Mouse (Mus musculus): ENCODE measurements around the gene Dcst1. TPM values are rescaled to one million over a fixed set of nuclear protein-coding genes. Genes with fewer than 3 reads are reported as not detected.

Dcst1 gene
- polyA plus RNA-seq, 1 experiment from 2014 or later, result 0.23 TPM

DNA sequence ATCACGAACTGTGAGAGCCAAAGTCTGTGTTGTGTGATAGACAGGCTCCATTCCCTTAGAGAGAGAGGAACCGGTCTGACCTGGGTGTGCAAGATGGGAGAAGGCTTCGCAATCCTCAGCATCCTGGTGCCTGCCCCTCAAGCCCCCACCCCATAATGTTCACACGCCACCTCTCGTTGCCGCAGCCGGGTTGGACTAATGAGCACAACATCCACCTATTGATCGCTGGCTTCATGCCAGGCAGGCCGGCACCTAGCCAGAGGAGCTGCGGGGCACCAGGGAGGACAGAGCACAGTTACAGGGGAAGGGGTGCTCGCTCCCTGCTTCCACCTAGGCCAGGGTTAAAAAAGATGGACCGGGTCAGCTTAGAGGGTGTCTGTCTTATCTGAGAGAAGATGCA is 32.6 kb downstream of the Dcst1 start:
- Histone ChIP-seq H3K4me1 (ENCODE audit: control insufficient read depth, insufficient read depth, low read length) (peaks cover 38% of the 10 kb centered on the region), H3K27me3 (ENCODE audit: control insufficient read depth, insufficient read depth, low read length) (peaks cover 14% of the 10 kb centered on the region; the same call in 1 of the 2 replicates), H3K9me3 (ENCODE audit: control insufficient read depth, low read length) (no peaks in the 10 kb centered on the region), H3K9ac (ENCODE audit: low read length) (0 out of 2 replicates have a peak overlapping the region, but pooled peaks have one; percentile 12), H3K27ac (ENCODE audit: low read depth, low read length) (peak overlapping the region; percentile 25; the same call in 1 of the 2 replicates), H3K4me3 (ENCODE audit: low read depth, low read length) (no peak overlapping the region), H3K36me3 (ENCODE audit: control insufficient read depth, insufficient read depth, low read length) (no peaks in the 10 kb centered on the region), H3K4me2 (no peak overlapping the region)
- whole genome bisulfite sequencing, result 41% methylated on average over 12 of the region's 12 CpGs
- peak; percentile 88 for DNase-seq (ENCODE audit: low spot score, missing footprints)
- ATAC-seq (ENCODE audit: low FRiP score), result no peak

GRCm38 (mm10) chr3:89332013-89332412 is 33.0 kb downstream of the Dcst1 start:
- H3K4me1 ChIP-seq (ENCODE audit: control insufficient read depth, insufficient read depth, low read length), result peaks cover 36% of the 10 kb centered on the region
- no peaks in the 10 kb centered on the region for H3K36me3 ChIP-seq (ENCODE audit: control insufficient read depth, insufficient read depth, low read length)
- WGBS, result 31% methylated on average over 10 of the region's 10 CpGs
- H3K27me3 ChIP-seq (ENCODE audit: control insufficient read depth, insufficient read depth, low read length), result peaks cover 14% of the 10 kb centered on the region; the same call in 1 of the 2 replicates
- H3K27ac ChIP-seq (ENCODE audit: low read depth, low read length), result no peak overlapping the region
- no peak for ATAC-seq (ENCODE audit: low FRiP score)
- DNase-seq (ENCODE audit: low spot score, missing footprints), result peak; percentile 83
- no peaks in the 10 kb centered on the region for H3K9me3 ChIP-seq (ENCODE audit: control insufficient read depth, low read length)
- H3K4me3 ChIP-seq (ENCODE audit: low read depth, low read length), result no peak overlapping the region
- no peak overlapping the region for H3K4me2 ChIP-seq
- 0 out of 2 replicates have a peak overlapping the region, but pooled peaks have one; percentile 12 for H3K9ac ChIP-seq (ENCODE audit: low read length)

DNA sequence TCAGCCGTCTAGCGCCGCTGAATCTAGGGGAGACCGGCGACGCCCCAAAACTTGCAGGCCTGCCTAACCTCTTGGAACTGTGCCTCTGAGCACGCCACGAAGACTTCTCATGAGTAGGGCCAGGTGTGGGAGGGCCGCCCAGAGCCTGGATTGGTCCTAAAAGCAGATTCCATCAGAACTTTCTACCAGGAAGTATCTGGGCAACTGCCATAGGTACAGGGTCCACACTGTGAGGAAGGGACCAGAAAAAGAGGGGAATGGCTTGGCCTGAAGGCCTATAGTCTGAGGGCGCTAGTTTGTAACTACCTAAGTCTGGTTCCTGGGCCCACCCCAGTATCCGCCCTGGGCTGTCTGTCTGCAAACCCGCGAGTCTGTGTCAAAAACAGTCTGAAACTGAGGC is 33.5 kb downstream of the Dcst1 start:
- H3K9ac ChIP-seq (ENCODE audit: low read length), result no peak overlapping the region
- H3K27ac ChIP-seq (ENCODE audit: low read depth, low read length), result no peak overlapping the region
- H3K36me3 ChIP-seq (ENCODE audit: control insufficient read depth, insufficient read depth, low read length), result no peaks in the 10 kb centered on the region
- ATAC-seq (ENCODE audit: low FRiP score) (no peak), DNase-seq (ENCODE audit: low spot score, missing footprints) (no peak)
- WGBS, result 69% methylated on average over 13 of the region's 13 CpGs
- H3K4me1 ChIP-seq (ENCODE audit: control insufficient read depth, insufficient read depth, low read length), result peaks cover 31% of the 10 kb centered on the region
- no peaks in the 10 kb centered on the region for H3K9me3 ChIP-seq (ENCODE audit: control insufficient read depth, low read length)
- H3K4me3 ChIP-seq (ENCODE audit: low read depth, low read length), result no peak overlapping the region
- H3K27me3 ChIP-seq (ENCODE audit: control insufficient read depth, insufficient read depth, low read length), result peaks cover 14% of the 10 kb centered on the region; the same call in 1 of the 2 replicates
- no peak overlapping the region; the same call in 1 of the 2 replicates for H3K4me2 ChIP-seq

DNA sequence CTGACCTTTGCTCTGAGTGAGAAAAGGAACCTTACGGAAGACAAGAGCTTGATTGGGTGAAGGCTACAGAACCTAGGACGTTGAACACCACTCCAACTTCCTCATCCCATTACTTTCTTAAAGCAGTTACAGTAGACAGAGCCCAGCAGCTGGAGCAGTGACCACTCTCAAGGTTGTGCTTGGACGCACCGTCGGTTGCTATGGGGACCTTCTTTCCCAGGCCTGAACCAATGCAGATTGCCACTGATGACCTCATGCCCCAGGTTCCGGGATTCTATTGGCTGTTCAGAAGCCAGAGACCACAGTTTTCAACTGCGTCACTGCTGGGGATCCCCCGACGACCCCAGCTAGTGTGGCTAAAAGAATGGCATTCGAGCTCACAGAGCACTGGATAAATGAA is 34.1 kb downstream of the Dcst1 start:
- peaks cover 14% of the 10 kb centered on the region; the same call in 1 of the 2 replicates for H3K27me3 ChIP-seq (ENCODE audit: control insufficient read depth, insufficient read depth, low read length)
- peak; percentile 47; the same call in 1 of the 2 replicates for ATAC-seq (ENCODE audit: low FRiP score)
- no peak for DNase-seq (ENCODE audit: low spot score, missing footprints)
- H3K9ac ChIP-seq (ENCODE audit: low read length), result no peak overlapping the region
- no peaks in the 10 kb centered on the region for H3K36me3 ChIP-seq (ENCODE audit: control insufficient read depth, insufficient read depth, low read length)
- no peak overlapping the region for H3K4me3 ChIP-seq (ENCODE audit: low read depth, low read length)
- H3K27ac ChIP-seq (ENCODE audit: low read depth, low read length), result no peak overlapping the region
- peaks cover 26% of the 10 kb centered on the region for H3K4me1 ChIP-seq (ENCODE audit: control insufficient read depth, insufficient read depth, low read length)
- H3K9me3 ChIP-seq (ENCODE audit: control insufficient read depth, low read length), result no peaks in the 10 kb centered on the region
- 16% methylated on average over 10 of the region's 10 CpGs for WGBS
- no peak overlapping the region for H3K4me2 ChIP-seq

DNA sequence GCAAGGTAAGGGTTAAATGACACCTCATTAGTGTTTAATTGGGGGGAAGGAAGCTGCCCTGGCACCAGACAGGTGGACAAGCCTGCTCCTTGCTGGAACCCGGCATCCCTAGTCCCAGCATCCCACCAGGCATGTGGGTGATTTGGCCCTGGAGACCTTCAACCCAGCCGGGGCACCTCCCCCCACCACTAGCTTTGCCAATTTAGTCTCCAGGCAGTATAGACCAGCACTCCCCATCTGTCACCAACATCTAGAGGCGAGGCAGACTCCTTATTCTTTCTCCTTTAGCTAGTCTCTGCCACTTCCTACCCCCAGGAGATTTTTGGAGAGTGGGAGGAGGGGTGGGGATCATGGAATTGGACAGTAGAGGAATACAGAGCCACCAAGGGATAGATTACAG is 34.7 kb downstream of the Dcst1 start:
- DNase-seq (ENCODE audit: low spot score, missing footprints) (peak; percentile 79), ATAC-seq (ENCODE audit: low FRiP score) (no peak)
- no peak overlapping the region for H3K4me3 ChIP-seq (ENCODE audit: low read depth, low read length)
- peaks cover 14% of the 10 kb centered on the region; the same call in 1 of the 2 replicates for H3K27me3 ChIP-seq (ENCODE audit: control insufficient read depth, insufficient read depth, low read length)
- no peak overlapping the region for H3K9ac ChIP-seq (ENCODE audit: low read length)
- H3K36me3 ChIP-seq (ENCODE audit: control insufficient read depth, insufficient read depth, low read length), result no peaks in the 10 kb centered on the region
- no peaks in the 10 kb centered on the region for H3K9me3 ChIP-seq (ENCODE audit: control insufficient read depth, low read length)
- H3K4me2 ChIP-seq, result no peak overlapping the region
- WGBS, result 71% methylated on average over 3 of the region's 3 CpGs
- H3K4me1 ChIP-seq (ENCODE audit: control insufficient read depth, insufficient read depth, low read length), result peaks cover 26% of the 10 kb centered on the region
- H3K27ac ChIP-seq (ENCODE audit: low read depth, low read length), result no peak overlapping the region

- Histone ChIP-seq H3K4me1 (ENCODE audit: control insufficient read depth, insufficient read depth, low read length) (peaks cover 26% of the 10 kb centered on the region), H3K27me3 (ENCODE audit: control insufficient read depth, insufficient read depth, low read length) (peaks cover 9% of the 10 kb centered on the region; the same call in 1 of the 2 replicates), H3K4me2 (no peak overlapping the region), H3K9ac (ENCODE audit: low read length) (no peak overlapping the region), H3K27ac (ENCODE audit: low read depth, low read length) (no peak overlapping the region), H3K36me3 (ENCODE audit: control insufficient read depth, insufficient read depth, low read length) (no peaks in the 10 kb centered on the region), H3K4me3 (ENCODE audit: low read depth, low read length) (no peak overlapping the region), H3K9me3 (ENCODE audit: control insufficient read depth, low read length) (no peaks in the 10 kb centered on the region)
- no peak for ATAC-seq (ENCODE audit: low FRiP score)
- WGBS, result 19% methylated on average over 4 of the region's 4 CpGs
- DNase-seq (ENCODE audit: low spot score, missing footprints), result no peak
Observed at GRCm38 (mm10) chr3:89328623-89329022, 36.4 kb downstream of the Dcst1 start.

- DNase-seq (ENCODE audit: low spot score, missing footprints), result no peak
- Histone ChIP-seq H3K9ac (ENCODE audit: low read length) (no peak overlapping the region), H3K4me1 (ENCODE audit: control insufficient read depth, insufficient read depth, low read length) (peaks cover 21% of the 10 kb centered on the region), H3K9me3 (ENCODE audit: control insufficient read depth, low read length) (no peaks in the 10 kb centered on the region), H3K4me3 (ENCODE audit: low read depth, low read length) (no peak overlapping the region), H3K27ac (ENCODE audit: low read depth, low read length) (no peak overlapping the region), H3K27me3 (ENCODE audit: control insufficient read depth, insufficient read depth, low read length) (peaks cover 16% of the 10 kb centered on the region), H3K4me2 (no peak overlapping the region), H3K36me3 (ENCODE audit: control insufficient read depth, insufficient read depth, low read length) (no peaks in the 10 kb centered on the region)
- no peak for ATAC-seq (ENCODE audit: low FRiP score)
- WGBS, result 55% methylated on average over 9 of the region's 9 CpGs
Observed at GRCm38 (mm10) chr3:89327371-89327870, 37.6 kb downstream of the Dcst1 start.

DNA sequence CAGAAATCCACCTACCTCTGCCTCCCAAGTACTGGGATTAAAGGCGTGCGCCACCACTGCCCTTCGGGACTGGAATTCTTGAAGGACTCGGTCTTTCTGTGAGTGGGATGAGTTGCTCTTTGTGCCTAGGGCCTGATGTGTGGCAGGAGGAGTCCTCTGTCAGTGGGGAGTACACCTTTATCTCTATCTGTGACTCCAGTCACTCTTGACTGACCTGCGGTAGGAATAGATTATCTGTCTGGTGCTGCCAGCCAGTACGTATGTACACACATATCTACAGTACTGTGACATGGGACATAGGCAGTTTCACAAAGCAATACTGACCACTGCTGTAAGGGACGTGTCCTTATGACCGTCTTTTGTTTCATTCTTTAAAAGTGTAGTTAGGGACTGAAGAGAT is 39.2 kb downstream of the Dcst1 start:
- H3K4me2 ChIP-seq, result no peak overlapping the region
- no peaks in the 10 kb centered on the region for H3K36me3 ChIP-seq (ENCODE audit: control insufficient read depth, insufficient read depth, low read length)
- H3K4me3 ChIP-seq (ENCODE audit: low read depth, low read length), result no peak overlapping the region
- no peak overlapping the region for H3K9ac ChIP-seq (ENCODE audit: low read length)
- peaks cover 27% of the 10 kb centered on the region for H3K27me3 ChIP-seq (ENCODE audit: control insufficient read depth, insufficient read depth, low read length)
- H3K9me3 ChIP-seq (ENCODE audit: control insufficient read depth, low read length), result no peaks in the 10 kb centered on the region
- ATAC-seq (ENCODE audit: low FRiP score) (no peak), DNase-seq (ENCODE audit: low spot score, missing footprints) (no peak)
- peaks cover 22% of the 10 kb centered on the region for H3K4me1 ChIP-seq (ENCODE audit: control insufficient read depth, insufficient read depth, low read length)
- 89% methylated on average over 8 of the region's 8 CpGs for WGBS
- H3K27ac ChIP-seq (ENCODE audit: low read depth, low read length), result no peak overlapping the region

GRCm38 (mm10) chr3:89322514-89323165 is 42.4 kb downstream of the Dcst1 start, which contains the start of gene Efna3:
Efna3 (minus strand) TSS chr3:89322965.
- H3K27ac ChIP-seq (ENCODE audit: low read depth, low read length), result no peak within 1 kb of the TSS
- H3K4me1 ChIP-seq (ENCODE audit: control insufficient read depth, insufficient read depth, low read length), result peaks cover 37% of the 10 kb centered on the region
- 1% methylated on average over 46 of the region's 53 CpGs for WGBS

More at GRCm38 (mm10) chr3:89322514-89323165, 42.4 kb downstream of the Dcst1 start, which contains the start of gene Efna3:
- Histone ChIP-seq H3K9me3 (ENCODE audit: control insufficient read depth, low read length) (no peaks in the 10 kb centered on the region), H3K4me2 (peak within 1 kb of the TSS; percentile 95), H3K4me3 (ENCODE audit: low read depth, low read length) (peak within 1 kb of the TSS; percentile 52), H3K9ac (ENCODE audit: low read length) (peak within 1 kb of the TSS; percentile 64), H3K36me3 (ENCODE audit: control insufficient read depth, insufficient read depth, low read length) (no peaks in the 10 kb centered on the region), H3K27me3 (ENCODE audit: control insufficient read depth, insufficient read depth, low read length) (peaks cover 55% of the 10 kb centered on the region)
- ATAC-seq (ENCODE audit: low FRiP score) (peak; percentile 49), DNase-seq (ENCODE audit: low spot score, missing footprints) (peak; percentile 97)

Data from midbrain, embryonic 11.5 days (tissue).